Mouse (Mus musculus) thymus, adult 2 months (tissue): ENCODE results near the gene Ccr2.

Source experiments
- CTCF ChIP-seq: fragments of 200-500 bp; IDR thresholded peaks from 2 replicates; pipeline ENCODE4 v1.5.1; 2012; ENCODE audit warnings: mild to moderate bottlenecking, control low read depth, low read length, moderate library complexity, borderline replicate concordance; ENCODE audit not compliant: control insufficient read depth, poor library complexity, insufficient read depth; ENCODE audit errors: extremely low read depth
- POLR2A ChIP-seq: fragments of 200-500 bp; IDR thresholded peaks from 2 replicates; pipeline ENCODE4 v1.6.1; 2012; ENCODE audit warnings: mild to moderate bottlenecking, low read length, control low read depth, moderate library complexity; ENCODE audit not compliant: control insufficient read depth, poor library complexity, insufficient read depth; ENCODE audit errors: extremely low read depth

GRCm38 (mm10) chr9:124099127-124099526, 2.6 kb upstream of the Ccr2 start:
- no peak for TF ChIP-seq CTCF
- no peak for TF ChIP-seq POLR2A
